Mouse (Mus musculus) embryo, embryonic 10.5 days (tissue): ENCODE measurements at regions not wholly inside any gene's neighbourhood (a gene's known extent, or its start where the extent isn't known, plus 50 kb on each side); places are given as distances from the start of the nearest gene placed in this dataset.
A peak's percentile ranks its signal among the peaks of the same experiment; 100 is the strongest.

Experiments
- DNase-seq: peaks from one replicate; pipeline ENCODE4 v3.0.0-alpha.2; 2015; ENCODE audit warnings: low spot score

- no peak for DNase-seq
Measured at GRCm38 (mm10) chr2:117912722-117913121, 199.0 kb upstream of the Thbs1 start.

GRCm38 (mm10) chr2:117913846-117914245 lies 197.8 kb upstream of the Thbs1 start:
- DNase-seq: no peak

- DNase-seq: no peak
Measured at GRCm38 (mm10) chr2:117915821-117916220, 195.9 kb upstream of the Thbs1 start.

GRCm38 (mm10) chr2:117917181-117917580 lies 194.5 kb upstream of the Thbs1 start:
- DNase-seq: no peak

GRCm38 (mm10) chr2:117924877-117925276 lies 186.8 kb upstream of the Thbs1 start:
- DNase-seq: peak; percentile 45

GRCm38 (mm10) chr2:117925412-117925811 lies 186.3 kb upstream of the Thbs1 start:
- DNase-seq: no peak

GRCm38 (mm10) chr2:117928062-117928461 lies 183.6 kb upstream of the Thbs1 start:
- peak; percentile 39 for DNase-seq

GRCm38 (mm10) chr2:117929586-117929985 lies 182.1 kb upstream of the Thbs1 start:
- no peak for DNase-seq

GRCm38 (mm10) chr2:117930895-117931537 lies 180.7 kb upstream of the Thbs1 start:
- DNase-seq: no peak

GRCm38 (mm10) chr2:117936590-117936989 lies 175.1 kb upstream of the Thbs1 start:
- DNase-seq: no peak

- DNase-seq: peak; percentile 73
Measured at GRCm38 (mm10) chr2:117938283-117939049, 173.2 kb upstream of the Thbs1 start.

GRCm38 (mm10) chr2:117941517-117942096 lies 170.1 kb upstream of the Thbs1 start:
- DNase-seq: no peak

GRCm38 (mm10) chr2:117943666-117944065 lies 168.0 kb upstream of the Thbs1 start:
- no peak for DNase-seq

GRCm38 (mm10) chr2:117944325-117944724 lies 167.4 kb upstream of the Thbs1 start:
- no peak for DNase-seq

- no peak for DNase-seq
Measured at GRCm38 (mm10) chr2:117944942-117945341, 166.7 kb upstream of the Thbs1 start.

- no peak for DNase-seq
Measured at GRCm38 (mm10) chr2:117950431-117951336, 161.0 kb upstream of the Thbs1 start.

GRCm38 (mm10) chr2:117951337-117951718 lies 160.3 kb upstream of the Thbs1 start:
- no peak for DNase-seq

GRCm38 (mm10) chr2:117958737-117959136 lies 152.9 kb upstream of the Thbs1 start:
- no peak for DNase-seq

- DNase-seq: no peak
Measured at GRCm38 (mm10) chr2:117959440-117959839, 152.2 kb upstream of the Thbs1 start.

- no peak for DNase-seq
Measured at GRCm38 (mm10) chr2:117962531-117962930, 149.1 kb upstream of the Thbs1 start.

- DNase-seq: no peak
Measured at GRCm38 (mm10) chr2:117963526-117963925, 148.2 kb upstream of the Thbs1 start.

GRCm38 (mm10) chr2:117965758-117966157 lies 145.9 kb upstream of the Thbs1 start:
- no peak for DNase-seq
